Mouse (Mus musculus): ENCODE data around the gene Polr3e. TPM values are rescaled to one million over a fixed set of nuclear protein-coding genes. Genes with fewer than 3 reads are reported as not detected.

Polr3e gene
- total and polyA plus RNA-seq, 3 experiments: 22.3 to 38.1 (median 33.6) TPM

DNA sequence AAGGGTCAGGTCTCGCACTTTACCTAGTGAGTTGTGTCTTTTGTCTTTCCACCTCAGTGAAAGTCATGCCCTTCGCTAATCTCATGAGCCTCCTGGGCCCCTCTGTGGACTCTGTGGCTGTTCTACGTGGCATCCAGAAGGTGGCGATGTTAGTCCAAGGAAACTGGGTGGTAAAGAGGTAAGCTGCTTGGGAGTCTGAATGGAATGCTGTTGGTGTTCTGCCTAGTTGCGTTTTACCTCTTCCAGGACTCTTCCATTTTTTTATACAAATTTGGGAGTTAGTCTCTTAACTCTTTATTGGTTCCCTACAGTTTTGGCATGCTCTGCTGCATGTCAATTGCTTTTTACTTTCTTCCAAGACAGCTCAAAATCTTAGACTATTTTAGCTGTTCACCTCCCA, 17.2 kb downstream of the Polr3e start:
- no peak overlapping the region for H3K4me3 ChIP-seq (replicated peaks in 1 of 3; ENCODE audit: low read depth in 2 of 3, low read length in 2 of 3, poor library complexity in 1 of 3)
- DNase-seq (ENCODE audit: extremely low read depth): peak; percentile 52
- H3K36me3 ChIP-seq (replicated peaks in 1 of 2; ENCODE audit: control insufficient read depth in 1 of 2, insufficient read depth in 1 of 2, low read length in 1 of 2): peaks cover 76 to 100% of the 10 kb centered on the region in 2 experiments
- no peaks in the 10 kb centered on the region for H3K4me1 ChIP-seq (ENCODE audit: control insufficient read depth in 1 of 2, insufficient read depth in 2 of 2)
- H3K27me3 ChIP-seq (replicated peaks): no peaks in the 10 kb centered on the region
- H3K79me2 ChIP-seq (replicated peaks; ENCODE audit: control insufficient read depth, extremely low read depth, insufficient read depth, poor library complexity, severe bottlenecking): no peaks in the 10 kb centered on the region
- dilution Hi-C loops (cut with MboI; ENCODE audit: extremely low pct_ligation_motif_present, extremely low pct_unique_long_range_greater_than_20kb, low sequenced_read_pairs): no loop called here
- no peak overlapping the region for H3K4me2 ChIP-seq (ENCODE audit: insufficient read depth, low read depth, poor library complexity, severe bottlenecking)
- in situ Hi-C loops (cut with MboI; ENCODE audit: low pct_ligation_motif_present, low pct_unique_long_range_greater_than_20kb, low sequenced_read_pairs): loop anchor here (10.0 kb wide), 1 partner anchor 180 kb away; no protein-coding TSS in a partner anchor
- no peaks in the 10 kb centered on the region for H3K9me3 ChIP-seq (replicated peaks; ENCODE audit: low read length)
- H3K9ac ChIP-seq (ENCODE audit: insufficient read depth, low read depth): no peak overlapping the region
- no peak overlapping the region for H3K27ac ChIP-seq (ENCODE audit: insufficient read depth, low read depth)
- no peak for TF ChIP-seq TCF12 (IDR thresholded peaks at IDR 0.05; ENCODE audit: low read depth, low read length)
- TF ChIP-seq TBP (conservative IDR thresholded peaks at IDR 0.05; ENCODE audit: low read depth, low read length): no peak
- no peak for TF ChIP-seq JUND (conservative IDR thresholded peaks at IDR 0.05; ENCODE audit: low read depth, low read length)
- TF ChIP-seq SMC3 (IDR thresholded peaks at IDR 0.05; ENCODE audit: low read depth, low read length): peak; percentile 71
- no peak for TF ChIP-seq MYC (IDR thresholded peaks at IDR 0.05; ENCODE audit: low read depth, low read length)
- peak; percentile 70 for TF ChIP-seq RAD21 (IDR thresholded peaks at IDR 0.05; ENCODE audit: low read depth, low read length)
- 0 out of 2 replicates have a peak, but pooled peaks have one; percentile 13 for TF ChIP-seq NELFE (IDR thresholded peaks at IDR 0.05; ENCODE audit: low read depth, low read length)
- TF ChIP-seq CTCF (conservative IDR thresholded peaks at IDR 0.05 in 1 of 2, IDR thresholded peaks at IDR 0.05 in 1 of 2; ENCODE audit: low read depth in 2 of 2, low read length in 2 of 2): peak; percentile 19 to 78; a peak in 3 of 4 replicates
- TF ChIP-seq RCOR1 (conservative IDR thresholded peaks at IDR 0.05; ENCODE audit: low read depth, low read length): no peak
- TF ChIP-seq ZKSCAN1 (IDR thresholded peaks at IDR 0.05; ENCODE audit: borderline replicate concordance, low read depth, low read length): no peak
- TF ChIP-seq SIN3A (IDR thresholded peaks at IDR 0.05; ENCODE audit: low read length): no peak
- no peak for TF ChIP-seq ZNF384 (IDR thresholded peaks at IDR 0.05; ENCODE audit: low read depth, low read length)

DNA sequence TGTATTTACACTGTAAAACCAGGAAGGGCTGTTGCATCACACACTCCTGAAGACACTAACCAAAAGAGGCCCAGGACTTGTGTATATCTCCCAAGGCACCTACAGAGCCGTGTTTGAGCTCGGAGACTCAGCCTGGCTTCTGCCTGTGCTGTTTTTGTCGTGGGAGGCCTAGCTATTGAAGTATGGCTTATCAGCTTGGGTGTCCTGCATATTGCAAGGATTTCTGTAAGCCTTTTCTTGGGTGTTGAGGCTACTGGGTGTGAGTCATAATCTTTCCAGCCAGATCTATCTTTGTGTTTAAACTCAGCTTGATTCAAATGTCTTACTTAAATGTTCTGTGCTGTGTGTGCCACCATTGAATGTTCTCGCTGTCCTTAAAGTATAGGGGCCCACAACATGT, 19.0 kb downstream of the Polr3e start:
- Histone ChIP-seq H3K9ac (ENCODE audit: insufficient read depth, low read depth) (no peak overlapping the region), H3K79me2 (replicated peaks; ENCODE audit: control insufficient read depth, extremely low read depth, insufficient read depth, poor library complexity, severe bottlenecking) (no peaks in the 10 kb centered on the region), H3K27me3 (replicated peaks) (no peaks in the 10 kb centered on the region), H3K27ac (ENCODE audit: insufficient read depth, low read depth) (no peak overlapping the region), H3K4me3 (replicated peaks in 1 of 3; ENCODE audit: low read depth in 2 of 3, low read length in 2 of 3, poor library complexity in 1 of 3) (no peak overlapping the region), H3K4me1 (ENCODE audit: control insufficient read depth in 1 of 2, insufficient read depth in 2 of 2) (no peaks in the 10 kb centered on the region), H3K9me3 (replicated peaks; ENCODE audit: low read length) (no peaks in the 10 kb centered on the region), H3K36me3 (replicated peaks in 1 of 2; ENCODE audit: control insufficient read depth in 1 of 2, insufficient read depth in 1 of 2, low read length in 1 of 2) (peaks cover 81 to 100% of the 10 kb centered on the region in 2 experiments), H3K4me2 (ENCODE audit: insufficient read depth, low read depth, poor library complexity, severe bottlenecking) (no peak overlapping the region)
- TF ChIP-seq ZC3H11A (IDR thresholded peaks at IDR 0.05; ENCODE audit: low read depth, low read length) (no peak), MAFK (IDR thresholded peaks at IDR 0.05; ENCODE audit: insufficient replicate concordance, low read length) (no peak), TCF12 (IDR thresholded peaks at IDR 0.05; ENCODE audit: low read depth, low read length) (no peak), MEF2A (IDR thresholded peaks at IDR 0.05; ENCODE audit: borderline replicate concordance, low read depth, low read length) (no peak), TBP (conservative IDR thresholded peaks at IDR 0.05; ENCODE audit: low read depth, low read length) (no peak), E2F4 (IDR thresholded peaks at IDR 0.05; ENCODE audit: insufficient replicate concordance, low read depth, low read length) (no peak), USF1 (IDR thresholded peaks at IDR 0.05; ENCODE audit: low read depth, low read length) (no peak), ZMIZ1 (IDR thresholded peaks at IDR 0.05; ENCODE audit: low read depth, low read length) (no peak), NELFE (IDR thresholded peaks at IDR 0.05; ENCODE audit: low read depth, low read length) (no peak), ELF1 (IDR thresholded peaks at IDR 0.05; ENCODE audit: low read depth, low read length) (no peak), MXI1 (IDR thresholded peaks at IDR 0.05; ENCODE audit: low read depth, low read length) (no peak)
- dilution Hi-C loops (cut with MboI; ENCODE audit: extremely low pct_ligation_motif_present, extremely low pct_unique_long_range_greater_than_20kb, low sequenced_read_pairs) (no loop called here), in situ Hi-C loops (cut with MboI; ENCODE audit: low pct_ligation_motif_present, low pct_unique_long_range_greater_than_20kb, low sequenced_read_pairs) (loop anchor here (10.0 kb wide), 1 partner anchor 178 kb away; no protein-coding TSS in a partner anchor)
- no peak for DNase-seq (ENCODE audit: extremely low read depth)
